In the genomic region with DNA sequence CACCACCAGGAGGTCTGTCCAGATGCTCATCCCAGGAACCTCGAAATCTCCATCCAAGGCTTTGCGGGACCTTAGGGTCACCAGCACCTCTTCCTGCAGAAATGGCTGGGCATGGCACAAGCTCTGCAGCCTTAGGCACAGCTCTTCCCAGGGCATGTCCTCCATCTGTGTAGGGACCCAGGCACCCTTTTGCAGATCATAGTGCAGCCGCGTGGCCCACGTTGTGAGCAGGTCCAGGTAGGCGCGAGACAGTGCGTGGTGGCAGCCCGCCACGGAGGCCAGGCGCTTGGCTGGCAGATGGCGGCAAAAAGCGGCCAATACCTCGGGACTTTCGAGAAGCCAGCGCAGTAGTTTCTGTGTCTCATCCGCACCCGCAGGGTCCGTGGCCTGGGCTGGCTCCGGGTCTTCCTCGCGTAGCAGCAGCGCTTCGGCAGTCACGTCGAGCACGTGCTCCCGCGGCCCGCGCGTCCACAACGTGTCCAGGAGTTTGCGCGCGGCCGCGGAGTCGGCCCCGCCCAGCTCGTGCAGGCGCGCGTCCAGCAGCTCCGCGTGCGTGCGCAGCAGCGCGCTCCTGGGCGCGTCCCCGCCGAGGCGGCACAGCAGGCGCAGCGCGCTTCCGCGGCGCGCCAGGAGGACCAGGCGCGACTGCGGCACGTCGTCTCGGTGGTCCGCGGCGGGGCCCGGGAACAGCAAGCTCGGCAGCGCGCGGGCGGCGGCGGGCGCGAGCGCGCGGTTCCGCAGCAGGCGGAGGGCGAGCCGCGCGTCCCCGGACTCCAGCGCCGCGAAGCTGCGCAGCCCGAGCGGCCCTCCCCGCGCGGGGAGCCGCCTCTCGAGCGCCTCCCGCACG, we compare ENCODE assay signal across 8 mouse cellular contexts. TPM values are rescaled to one million over a fixed set of nuclear protein-coding genes. Genes with fewer than 3 reads are reported as not detected.
A peak's percentile ranks its signal among the peaks of the same experiment; 100 is the strongest.
DNase-seq lines count a peak whose midpoint lies in the region; ATAC-seq and TF ChIP-seq lines count a peak whose summit lies in the region.

A gene (plus strand): TSS at position 766 of the 847 bp plus-strand sequence.

- no peaks in the 10 kb centered on the region; the same call in 1 of the 2 replicates for H3K4me1 ChIP-seq in hindbrain, embryonic 11.5 days (replicated peaks; ENCODE audit: control insufficient read depth, insufficient read depth, low read length)
- H3K4me1 ChIP-seq in lung, postnatal 0 days (ENCODE audit: insufficient read depth, low read depth, low read length), result peaks cover 8% of the 10 kb centered on the region; the same call in 1 of the 2 replicates

- H3K9ac ChIP-seq in hindbrain, embryonic 11.5 days (ENCODE audit: low read depth, low read length), result peak within 1 kb of the TSS; percentile 72
- H3K9ac ChIP-seq in lung, postnatal 0 days (replicated peaks; ENCODE audit: low read depth), result peak within 1 kb of the TSS; percentile 62

- in situ Hi-C loops in Patski (cut with MboI; ENCODE audit: low pct_unique_long_range_greater_than_20kb), result no loop called here

- DNase-seq in Patski (ENCODE audit: low read depth, low spot score), result no peak
- peak; percentile 95 for DNase-seq in cerebellum, postnatal 10 days
- DNase-seq in frontal cortex, postnatal 10 days (ENCODE audit: low spot score in 2 of 2), result peak; percentile 84 to 88
- DNase-seq in hindbrain, embryonic 11.5 days (ENCODE audit: low spot score), result peak; percentile 89
- DNase-seq in layer of hippocampus, postnatal 10 days (ENCODE audit: low spot score in 2 of 2), result peak; percentile 91 to 96
- DNase-seq in lung, postnatal 0 days (ENCODE audit: low spot score), result peak; percentile 89
- DNase-seq in ovary, postnatal 10 days (ENCODE audit: low spot score), result peak; percentile 72
- DNase-seq in thymus, postnatal 0 days (ENCODE audit: low spot score), result peak; percentile 88

- H3K36me3 ChIP-seq in hindbrain, embryonic 11.5 days (ENCODE audit: control insufficient read depth, insufficient read depth, low read length), result no peaks in the 10 kb centered on the region
- no peaks in the 10 kb centered on the region for H3K36me3 ChIP-seq in lung, postnatal 0 days (ENCODE audit: insufficient read depth, low read length)

- CTCF ChIA-PET in Patski (lab: Charles Lee), result interaction anchor here (0.7 to 5.7 kb wide), 5 partner anchors 10 to 33 kb away, joined by 3 to 18 read pairs (median 3); no protein-coding TSS in a partner anchor

- no peak for TF ChIP-seq CTCF in Patski (IDR thresholded peaks at IDR 0.05)
- TF ChIP-seq CTCF in lung, postnatal 0 days (IDR thresholded peaks at IDR 0.05), result no peak

- 9% methylated on average over 96 of the region's 105 CpGs for WGBS in hindbrain, embryonic 11.5 days
- 9% methylated on average over 89 of the region's 105 CpGs for WGBS in lung, postnatal 0 days

- POLR2A ChIA-PET in Patski (lab: Charles Lee), result interaction anchor here (0.8 to 1.6 kb wide), 4 partner anchors 10 to 18 kb away, joined by 3 to 6 read pairs (median 4); no protein-coding TSS in a partner anchor

- TF ChIP-seq EP300 in lung, postnatal 0 days (IDR thresholded peaks at IDR 0.05), result no peak

- H3K4me3 ChIP-seq in hindbrain, embryonic 11.5 days (ENCODE audit: low read depth, low read length), result peak within 1 kb of the TSS; percentile 57
- peak within 1 kb of the TSS; percentile 88 for H3K4me3 ChIP-seq in lung, postnatal 0 days (ENCODE audit: low read depth, low read length)

- peak within 1 kb of the TSS; percentile 91 for H3K27ac ChIP-seq in hindbrain, embryonic 11.5 days (ENCODE audit: low read depth, low read length)
- peak within 1 kb of the TSS; percentile 90 for H3K27ac ChIP-seq in lung, postnatal 0 days (ENCODE audit: low read length)

- peak within 1 kb of the TSS; percentile 63 for H3K4me2 ChIP-seq in hindbrain, embryonic 11.5 days (replicated peaks; ENCODE audit: low read depth, low read length)
- peak within 1 kb of the TSS; percentile 68 for H3K4me2 ChIP-seq in lung, postnatal 0 days (replicated peaks; ENCODE audit: low read depth, low read length)

- no peaks in the 10 kb centered on the region for H3K9me3 ChIP-seq in hindbrain, embryonic 11.5 days (ENCODE audit: control insufficient read depth, low read length)
- H3K9me3 ChIP-seq in lung, postnatal 0 days (ENCODE audit: low read length), result no peaks in the 10 kb centered on the region

- no peaks in the 10 kb centered on the region for H3K27me3 ChIP-seq in Patski
- H3K27me3 ChIP-seq in hindbrain, embryonic 11.5 days (ENCODE audit: control insufficient read depth, insufficient read depth, low read length), result no peaks in the 10 kb centered on the region
- no peaks in the 10 kb centered on the region for H3K27me3 ChIP-seq in lung, postnatal 0 days (replicated peaks; ENCODE audit: insufficient read depth, low read length)

- peak; percentile 65 for ATAC-seq in Patski
- peak; percentile 90 for ATAC-seq in hindbrain, embryonic 11.5 days (ENCODE audit: low FRiP score)
- ATAC-seq in lung, postnatal 0 days, result peak; percentile 89

RNA-seq across cellular contexts. Expression of the gene that starts here (rescaled TPM):
- polyA plus RNA-seq in Patski (2021), result 2.8 TPM
- 41.1 and 41.7 TPM in 2 replicates for polyA plus RNA-seq in hindbrain, embryonic 11.5 days (2014; fragmentation: Nextera tagmentation; extraction: Ambion mirVana)
- 10 to 100 TPM; 17.4 to 21.8 TPM for total RNA-seq in layer of hippocampus, postnatal 10 days (2021)
- polyA plus RNA-seq in lung, postnatal 0 days (2015; fragmentation: Nextera tagmentation; extraction: Ambion mirVana), result 4.0 and 4.6 TPM in 2 replicates
- 9.9 and 10.5 TPM in 2 replicates for polyA plus RNA-seq in thymus, postnatal 0 days (2015; fragmentation: Nextera tagmentation; extraction: Ambion mirVana)
